ENCODE assay signal across 19 mouse cellular contexts in genomic region chr12:83709934-83710333, GRCm38 (mm10). TPM values are rescaled to one million over a fixed set of nuclear protein-coding genes. Genes with fewer than 3 reads are reported as not detected.
"Had no signal": no experiment of that assay in that cellular context is flagged by ENCODE, and none has a peak within 500 bp of the region (broad histone marks: within the 10 kb centered on the region; RNA-seq: fewer than 3 reads in every experiment).

No protein-coding gene starts in this region.

- ATAC-seq: lung, postnatal 0 days; midbrain, embryonic 13.5 days; midbrain, embryonic 15.5 days had no signal

- H3K9ac ChIP-seq: lung, embryonic 15.5 days; midbrain, embryonic 13.5 days; midbrain, embryonic 15.5 days; neural tube, embryonic 12.5 days had no signal

- DNase-seq: lung, adult 2 months; lung, postnatal 14 days; lung, postnatal 36 days; right cerebral cortex, postnatal 14 days; spleen, adult 18-20 months; thymus, adult 18-20 months; thymus, postnatal 14 days; thymus, postnatal 36 days had no signal

- H3K4me1 ChIP-seq: lung, embryonic 15.5 days; midbrain, embryonic 13.5 days; midbrain, embryonic 15.5 days; neural tube, embryonic 12.5 days had no signal

- H3K4me2 ChIP-seq: lung, embryonic 15.5 days; midbrain, embryonic 11.5 days; midbrain, embryonic 13.5 days; midbrain, embryonic 15.5 days; neural tube, embryonic 12.5 days had no signal

- H3K9me3 ChIP-seq: lung, embryonic 15.5 days; megakaryocyte, embryonic 14.5 days; midbrain, embryonic 13.5 days; midbrain, embryonic 15.5 days; neural tube, embryonic 12.5 days had no signal

- H3K4me3 ChIP-seq: lung, embryonic 15.5 days; megakaryocyte, embryonic 14.5 days; midbrain, embryonic 13.5 days; midbrain, embryonic 15.5 days; neural tube, embryonic 12.5 days had no signal

- H3K27ac ChIP-seq: lung, embryonic 15.5 days; macrophage; midbrain, embryonic 13.5 days; midbrain, embryonic 15.5 days; neural tube, embryonic 12.5 days had no signal

- H3K27me3 ChIP-seq: lung, embryonic 15.5 days; megakaryocyte, embryonic 14.5 days; midbrain, embryonic 13.5 days; midbrain, embryonic 15.5 days; neural tube, embryonic 12.5 days had no signal

RNA-seq across cellular contexts. Expression of gene Papln, which starts 53.5 kb away (rescaled TPM):
- total RNA-seq: megakaryocyte progenitor cell, adult 5-6 weeks; monocyte, adult 5-6 weeks; neutrophil, adult 5-6 weeks had no signal
- polyA plus RNA-seq: macrophage; midbrain, embryonic 11.5 days had no signal
